Mouse (Mus musculus) kidney, postnatal 0 days (tissue): Measurements from ENCODE around the gene Mthfd1. TPM values are rescaled to one million over a fixed set of nuclear protein-coding genes. Genes with fewer than 3 reads are reported as not detected.

Experiments
- ATAC-seq: fragments of 200-750 bp; cut with Nextera tagmentation; replicated peaks from 2 replicates; pipeline ENCODE4 v1.8.0; 2017; ENCODE audit warnings: low read depth, moderate number of reproducible peaks, moderate TSS enrichment, moderate library complexity; ENCODE audit not compliant: low FRiP score
- DNase-seq: peaks from one replicate; pipeline ENCODE4 v3.0.0-alpha.2; 2016; ENCODE audit warnings: low spot score
- H3K27ac ChIP-seq: fragments of 300-500 bp; sonication (generic); 2 replicates; pipeline ENCODE4 v1.5.1; 2014; ENCODE audit warnings: mild to moderate bottlenecking
- H3K27me3 ChIP-seq: fragments of 300-500 bp; sonication (generic); 2 replicates; pipeline ENCODE4 v1.6.1; 2014; ENCODE audit warnings: low read length, mixed read lengths; ENCODE audit not compliant: insufficient read depth
- H3K36me3 ChIP-seq: fragments of 300-500 bp; sonication (generic); 2 replicates; pipeline ENCODE4 v1.6.1; 2014; ENCODE audit warnings: low read length, mixed read lengths; ENCODE audit not compliant: insufficient read depth
- H3K4me1 ChIP-seq: fragments of 300-500 bp; sonication (generic); replicated peaks from 2 replicates; pipeline ENCODE4 v1.6.1; 2014; ENCODE audit warnings: antibody characterized with exemption, low read length, mixed read lengths; ENCODE audit not compliant: insufficient read depth
- H3K4me2 ChIP-seq: fragments of 300-500 bp; sonication (generic); 2 replicates; pipeline ENCODE4 v1.6.1; 2014; ENCODE audit warnings: mild to moderate bottlenecking, low read length, moderate library complexity, mixed read lengths
- H3K4me3 ChIP-seq: fragments of 300-500 bp; sonication (generic); replicated peaks from 2 replicates; pipeline ENCODE4 v1.5.1; 2014; ENCODE audit warnings: low read depth, low read length
- H3K9ac ChIP-seq: fragments of 300-500 bp; sonication (generic); 2 replicates; pipeline ENCODE4 v1.6.1; 2014; ENCODE audit warnings: low read depth, low read length
- H3K9me3 ChIP-seq: fragments of 300-500 bp; sonication (generic); replicated peaks from 2 replicates; pipeline ENCODE4 v1.6.1; 2016; ENCODE audit warnings: low read length, inconsistent platforms, mixed read lengths
- CTCF ChIP-seq: IDR thresholded peaks from 2 replicates; pipeline ENCODE4 v1.5.1; 2016; ENCODE audit warnings: antibody characterized with exemption, low read depth, mild to moderate bottlenecking, moderate library complexity
- WGBS: fragments of 180-500 bp; shearing (Covaris S2); extraction: QIAGEN DNeasy Blood & Tissue Kit; methylation state at CpG from one replicate; pipeline ENCODE4 v1.1.7; 2014; 5-methylcytosine and 5-hydroxymethylcytosine counted together
- polyA plus RNA-seq: library from polyadenylated mRNA; unstranded; fragments of >200 nt; fragmentation: Nextera tagmentation; extraction: Ambion mirVana; gene quantifications from 2 replicates; pipeline ENCODE4 v1.2.1, GENCODE M21; 2015

Mthfd1 gene
- polyA plus RNA-seq, 1 experiment from 2014 or later = 94.0 TPM

- H3K9ac ChIP-seq = no peak overlapping the region
- H3K4me3 ChIP-seq = no peak overlapping the region
- WGBS = 83% methylated on average over 8 of the region's 8 CpGs
- no peak for ATAC-seq
- H3K36me3 ChIP-seq = no peaks in the 10 kb centered on the region
- no peak for DNase-seq
- no peak overlapping the region for H3K27ac ChIP-seq
- H3K9me3 ChIP-seq = no peaks in the 10 kb centered on the region
- H3K27me3 ChIP-seq = no peaks in the 10 kb centered on the region
- H3K4me1 ChIP-seq = no peaks in the 10 kb centered on the region
- no peak for TF ChIP-seq CTCF
- H3K4me2 ChIP-seq = no peak overlapping the region
Observed at GRCm38 (mm10) chr12:76244981-76245380, 10.1 kb upstream of the Mthfd1 start.

DNA sequence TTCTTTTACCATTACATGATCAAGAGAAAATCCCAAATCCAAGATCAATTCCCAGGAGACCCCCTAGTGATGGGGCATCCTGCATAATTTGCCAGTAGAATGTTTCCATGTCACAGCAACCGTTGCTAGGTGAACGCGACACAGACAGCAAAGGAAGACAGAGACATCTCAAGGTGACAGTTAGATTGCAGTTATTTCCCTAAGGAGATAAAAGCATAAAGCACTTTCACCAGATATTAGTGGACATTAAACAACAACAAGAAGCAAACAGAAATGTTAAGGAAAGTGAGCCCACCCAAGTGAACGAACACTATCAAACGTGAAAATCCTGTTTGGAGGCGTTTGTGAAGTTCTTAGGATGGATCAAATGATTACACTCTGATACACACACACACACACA, 8.5 kb upstream of the Mthfd1 start, which contains the start of gene Tex21:
TSS of gene Tex21 (minus strand) at position 101 of the 400 bp plus-strand sequence.
- Histone ChIP-seq H3K27me3 (no peaks in the 10 kb centered on the region), H3K4me3 (no peak within 1 kb of the TSS), H3K9me3 (no peaks in the 10 kb centered on the region), H3K4me2 (no peak within 1 kb of the TSS), H3K27ac (no peak within 1 kb of the TSS), H3K36me3 (no peaks in the 10 kb centered on the region), H3K4me1 (no peaks in the 10 kb centered on the region), H3K9ac (no peak within 1 kb of the TSS)
- TF ChIP-seq CTCF = no peak
- DNase-seq (no peak), ATAC-seq (no peak)
- WGBS = 85% methylated on average over 6 of the region's 6 CpGs

DNA sequence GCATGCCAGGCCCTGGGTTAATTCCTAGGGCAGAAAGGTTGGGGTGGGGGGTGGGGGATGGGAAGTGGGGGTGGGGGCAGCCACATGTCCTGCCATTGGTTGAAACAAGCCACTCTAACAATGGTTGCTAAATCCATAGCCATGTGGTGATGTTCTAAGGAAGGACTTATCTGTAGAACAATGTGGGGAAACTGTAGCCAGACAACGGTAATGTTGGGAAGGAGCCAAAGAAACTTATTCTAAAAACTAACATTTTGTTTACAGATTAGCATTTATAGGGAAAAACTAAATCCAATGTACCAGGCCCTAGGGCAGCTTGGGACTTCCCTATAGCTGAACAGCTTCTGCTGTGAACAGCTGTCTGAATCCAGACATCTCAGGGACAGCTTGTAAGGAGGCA, 2.0 kb upstream of the Mthfd1 start:
- no peak for TF ChIP-seq CTCF
- DNase-seq (no peak), ATAC-seq (no peak)
- H3K27ac ChIP-seq = no peak overlapping the region
- WGBS = 71% methylated on average over 1 of the region's 1 CpGs
- H3K36me3 ChIP-seq = no peaks in the 10 kb centered on the region
- no peak overlapping the region for H3K9ac ChIP-seq
- H3K27me3 ChIP-seq = no peaks in the 10 kb centered on the region
- no peak overlapping the region for H3K4me3 ChIP-seq
- H3K4me2 ChIP-seq = no peak overlapping the region
- H3K4me1 ChIP-seq = peaks cover 7% of the 10 kb centered on the region; the same call in 1 of the 2 replicates
- H3K9me3 ChIP-seq = no peaks in the 10 kb centered on the region

DNA sequence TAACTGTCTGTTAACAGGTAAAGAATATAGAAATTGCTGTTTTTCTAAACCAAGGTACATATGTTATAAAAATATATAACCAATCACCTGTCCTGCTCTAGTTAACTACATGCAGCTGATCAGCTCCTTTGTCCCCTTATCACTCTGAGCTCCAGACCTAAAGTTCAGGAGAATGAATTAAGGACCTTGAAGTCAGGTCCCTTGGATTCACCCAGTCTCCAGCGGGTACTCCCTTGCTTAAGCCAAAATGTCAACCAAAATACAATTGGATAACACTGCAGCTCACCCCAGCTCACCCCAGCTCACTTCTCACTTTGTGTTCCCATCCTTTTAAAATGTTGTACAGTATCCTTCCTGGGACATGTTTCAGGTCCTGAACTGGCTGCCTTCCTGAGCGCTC, 1.5 kb upstream of the Mthfd1 start:
- 86% methylated on average over 2 of the region's 2 CpGs for WGBS
- no peak for ATAC-seq

DNA sequence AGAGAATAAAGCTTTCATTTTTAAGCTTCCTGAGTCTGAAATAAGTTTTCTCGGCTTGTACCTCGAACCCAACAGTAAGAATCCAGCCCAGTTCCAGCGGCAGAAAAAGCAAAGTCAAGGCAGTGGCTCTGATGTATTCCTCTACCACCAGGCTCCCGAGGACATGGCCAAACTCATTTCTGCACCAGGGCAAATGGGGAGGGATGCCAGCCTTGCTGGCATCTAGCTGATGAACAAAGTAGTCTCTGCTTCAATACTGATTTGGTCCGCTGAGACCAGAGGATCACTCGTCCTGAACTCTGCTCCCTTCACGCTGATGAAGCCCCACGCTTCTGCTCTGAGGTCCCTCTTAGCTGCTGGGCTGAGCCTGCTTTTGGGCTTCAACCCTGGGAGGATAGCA, 1.1 kb upstream of the Mthfd1 start:
- TF ChIP-seq CTCF = no peak
- DNase-seq = no peak
- Histone ChIP-seq H3K9ac (no peak overlapping the region), H3K4me2 (no peak overlapping the region), H3K9me3 (no peaks in the 10 kb centered on the region), H3K27me3 (no peaks in the 10 kb centered on the region), H3K4me3 (no peak overlapping the region), H3K27ac (peak overlapping the region; percentile 92), H3K4me1 (peaks cover 7% of the 10 kb centered on the region; the same call in 1 of the 2 replicates), H3K36me3 (no peaks in the 10 kb centered on the region)
- WGBS = 72% methylated on average over 8 of the region's 8 CpGs
- no peak for ATAC-seq

More for the DNA sequence above, 1.5 kb upstream of the Mthfd1 start:
- Histone ChIP-seq H3K27me3 (no peaks in the 10 kb centered on the region), H3K27ac (peak overlapping the region; percentile 92; the same call in 1 of the 2 replicates), H3K9me3 (no peaks in the 10 kb centered on the region), H3K4me2 (no peak overlapping the region), H3K4me1 (peaks cover 7% of the 10 kb centered on the region; the same call in 1 of the 2 replicates), H3K9ac (no peak overlapping the region), H3K36me3 (no peaks in the 10 kb centered on the region), H3K4me3 (no peak overlapping the region)
- TF ChIP-seq CTCF = no peak
- no peak for DNase-seq

DNA sequence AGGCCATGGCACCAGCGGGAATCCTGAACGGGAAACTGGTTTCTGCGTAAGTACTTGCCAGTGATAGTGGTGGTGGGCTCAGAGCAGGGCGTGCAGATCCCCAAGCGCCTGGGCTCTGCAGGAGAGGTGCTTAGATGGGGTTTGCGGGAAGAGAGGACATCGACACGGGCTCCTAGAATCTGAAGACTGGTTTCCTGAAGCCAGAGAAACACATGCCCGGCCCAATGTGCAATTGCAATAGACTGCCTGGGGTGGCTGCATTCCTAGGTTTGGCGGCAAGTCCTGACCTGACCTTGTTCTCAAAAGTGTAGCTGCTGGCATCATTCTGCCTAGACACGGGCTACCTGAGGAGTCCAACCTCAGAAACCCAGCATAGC, 389 bp downstream of the Mthfd1 start:
- peak overlapping the region; percentile 92 for H3K27ac ChIP-seq
- H3K4me1 ChIP-seq = peaks cover 7% of the 10 kb centered on the region; the same call in 1 of the 2 replicates
- no peaks in the 10 kb centered on the region for H3K9me3 ChIP-seq
- no peaks in the 10 kb centered on the region for H3K27me3 ChIP-seq
- DNase-seq (peak; percentile 55), ATAC-seq (no peak; the same call in 1 of the 2 replicates)
- H3K36me3 ChIP-seq = no peaks in the 10 kb centered on the region
- peak overlapping the region; percentile 63 for H3K4me3 ChIP-seq
- no peak for TF ChIP-seq CTCF
- WGBS = 0% methylated on average over 11 of the region's 11 CpGs
- peak overlapping the region; percentile 66 for H3K9ac ChIP-seq
- peak overlapping the region; percentile 94 for H3K4me2 ChIP-seq
